Mouse (Mus musculus) Muller cell, postnatal 12 days (primary cell): ENCODE results near the gene Ptprd.
A peak's percentile ranks its signal among the peaks of the same experiment; 100 is the strongest.

Source experiments
- DNase-seq: peaks from one replicate; pipeline ENCODE4 v3.0.0-alpha.2; 2015; ENCODE audit errors: inconsistent ontology term

Ptprd gene

GRCm38 (mm10) chr4:76324928-76325327 lies 1886.8 kb downstream of the Ptprd start:
- DNase-seq, result no peak

GRCm38 (mm10) chr4:76324509-76324908 lies 1887.3 kb downstream of the Ptprd start:
- no peak for DNase-seq

- DNase-seq, result no peak
Observed at GRCm38 (mm10) chr4:76319874-76320273, 1891.9 kb downstream of the Ptprd start.

GRCm38 (mm10) chr4:76315977-76316376 lies 1895.8 kb downstream of the Ptprd start:
- no peak for DNase-seq

- DNase-seq, result peak; percentile 82
Observed at GRCm38 (mm10) chr4:76313749-76314148, 1898.0 kb downstream of the Ptprd start.

GRCm38 (mm10) chr4:76312593-76312992 lies 1899.2 kb downstream of the Ptprd start:
- no peak for DNase-seq

GRCm38 (mm10) chr4:76305987-76306386 lies 1905.8 kb downstream of the Ptprd start:
- DNase-seq, result no peak

- no peak for DNase-seq
Observed at GRCm38 (mm10) chr4:76297375-76297774, 1914.4 kb downstream of the Ptprd start.

GRCm38 (mm10) chr4:76292733-76293357 lies 1918.9 kb downstream of the Ptprd start:
- no peak for DNase-seq

- no peak for DNase-seq
Observed at GRCm38 (mm10) chr4:76290484-76290818, 1921.3 kb downstream of the Ptprd start.

- DNase-seq, result no peak
Observed at GRCm38 (mm10) chr4:76289612-76290483, 1921.9 kb downstream of the Ptprd start.

GRCm38 (mm10) chr4:76286016-76286415 lies 1925.7 kb downstream of the Ptprd start:
- no peak for DNase-seq

- DNase-seq, result peak; percentile 75
Observed at GRCm38 (mm10) chr4:76282886-76283285, 1928.9 kb downstream of the Ptprd start.

GRCm38 (mm10) chr4:76262727-76263126 lies 1949.0 kb downstream of the Ptprd start:
- no peak for DNase-seq

GRCm38 (mm10) chr4:76260686-76261085 lies 1951.1 kb downstream of the Ptprd start:
- DNase-seq, result no peak

GRCm38 (mm10) chr4:76260286-76260685 lies 1951.5 kb downstream of the Ptprd start:
- DNase-seq, result peak; percentile 91

GRCm38 (mm10) chr4:76259636-76260035 lies 1952.1 kb downstream of the Ptprd start:
- peak; percentile 78 for DNase-seq

- DNase-seq, result no peak
Observed at GRCm38 (mm10) chr4:76244371-76244770, 1967.4 kb downstream of the Ptprd start.

- no peak for DNase-seq
Observed at GRCm38 (mm10) chr4:76241542-76241941, 1970.2 kb downstream of the Ptprd start.

- DNase-seq, result peak; percentile 54
Observed at GRCm38 (mm10) chr4:76241140-76241539, 1970.6 kb downstream of the Ptprd start.

GRCm38 (mm10) chr4:76239063-76239462 lies 1972.7 kb downstream of the Ptprd start:
- no peak for DNase-seq

GRCm38 (mm10) chr4:76238577-76238976 lies 1973.2 kb downstream of the Ptprd start:
- no peak for DNase-seq

- DNase-seq, result no peak
Observed at GRCm38 (mm10) chr4:76237827-76238226, 1973.9 kb downstream of the Ptprd start.
